Mouse (Mus musculus) bone marrow macrophage, adult 2 months (primary cell): ENCODE measurements around the gene Ptgfrn.

Source experiments
- CTCF ChIP-seq: IDR thresholded peaks from 2 replicates; pipeline ENCODE4 v1.5.1; 2012; ENCODE audit warnings: low read depth, mild to moderate bottlenecking, low read length, moderate library complexity
- POLR2A ChIP-seq: IDR thresholded peaks from 2 replicates; pipeline ENCODE4 v1.6.1; 2012; ENCODE audit warnings: mild to moderate bottlenecking, low read depth, low read length, borderline replicate concordance

DNA sequence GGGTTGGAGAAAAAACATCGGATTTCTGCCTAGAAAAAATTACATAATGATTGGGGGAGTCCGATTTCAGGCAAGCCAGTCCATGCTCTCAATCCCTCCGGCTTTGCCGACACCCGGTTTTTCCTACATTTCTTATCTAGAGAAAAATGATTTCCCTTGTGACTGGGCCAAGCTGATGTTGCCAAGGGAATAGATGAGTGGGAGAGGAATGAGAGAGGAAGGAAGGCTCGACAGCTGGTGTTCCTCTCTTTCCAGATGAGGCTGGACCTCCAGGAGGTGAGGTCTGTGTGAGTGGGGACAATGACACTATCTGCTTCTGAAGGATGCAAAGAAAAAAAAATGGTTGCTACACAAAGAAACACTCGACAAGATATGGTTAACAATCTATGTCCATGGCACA, 116.9 kb downstream of the Ptgfrn start:
- TF ChIP-seq CTCF (no peak), POLR2A (no peak)
